Mouse (Mus musculus) CH12.LX (cell line): ENCODE data around the gene Ccl7. TPM values are rescaled to one million over a fixed set of nuclear protein-coding genes. Genes with fewer than 3 reads are reported as not detected.

Experiments used
- DNase-seq: peaks from one replicate; pipeline ENCODE4 v3.0.0-alpha.2; 2013; ENCODE audit errors: extremely low read depth
- H3K27ac ChIP-seq: 2 replicates; pipeline ENCODE4 v1.5.1; 2012; ENCODE audit warnings: low read depth, mild to moderate bottlenecking, control low read depth, moderate library complexity; ENCODE audit not compliant: insufficient read depth
- H3K27me3 ChIP-seq: replicated peaks from 2 replicates; pipeline ENCODE3; 2012; ENCODE audit warnings: inconsistent platforms
- H3K36me3 ChIP-seq, 2 experiments: replicated peaks in 1 of 2; 2 replicates each; pipeline versions ENCODE3 to v1.6.1; 2012; ENCODE audit warnings: inconsistent platforms in 1 of 2, low read length in 1 of 2, mild to moderate bottlenecking in 1 of 2, mixed read lengths in 1 of 2, moderate library complexity in 1 of 2; ENCODE audit not compliant: control insufficient read depth in 1 of 2, insufficient read depth in 1 of 2
- H3K4me1 ChIP-seq, 2 experiments: 2 replicates each; pipeline ENCODE4 v1.6.1; 2012; ENCODE audit warnings: inconsistent platforms in 1 of 2, moderate library complexity in 1 of 2; ENCODE audit not compliant: insufficient read depth in 2 of 2, control insufficient read depth in 1 of 2
- H3K4me2 ChIP-seq: 2 replicates; pipeline ENCODE4 v1.6.1; 2012; ENCODE audit warnings: low read depth, mild to moderate bottlenecking, control low read depth; ENCODE audit not compliant: poor library complexity, insufficient read depth, severe bottlenecking
- H3K4me3 ChIP-seq, 3 experiments: fragments of 150-350 bp in 1 of 3; sonication (generic) in 1 of 3; replicated peaks in 1 of 3; 2 replicates each; pipeline versions ENCODE3 to v1.5.1; 2011 to 2012; ENCODE audit warnings: low read depth in 2 of 3, low read length in 2 of 3, mild to moderate bottlenecking in 2 of 3, moderate library complexity in 2 of 3, control low read depth in 1 of 3, improper control_type of control experiment in 1 of 3, inconsistent platforms in 1 of 3, mixed read lengths in 1 of 3; ENCODE audit not compliant: poor library complexity in 1 of 3
- H3K79me2 ChIP-seq: replicated peaks from 2 replicates; pipeline ENCODE4 v1.6.1; 2012; ENCODE audit warnings: mild to moderate bottlenecking, moderate library complexity; ENCODE audit not compliant: control insufficient read depth, poor library complexity, insufficient read depth, severe bottlenecking; ENCODE audit errors: extremely low read depth
- H3K9ac ChIP-seq: 2 replicates; pipeline ENCODE4 v1.6.1; 2012; ENCODE audit warnings: low read depth, mild to moderate bottlenecking, control low read depth, moderate library complexity; ENCODE audit not compliant: insufficient read depth
- H3K9me3 ChIP-seq: replicated peaks from 2 replicates; pipeline ENCODE3; 2012; ENCODE audit warnings: low read length, inconsistent platforms, mixed read lengths
- BHLHE40 ChIP-seq: IDR thresholded peaks from 2 replicates; pipeline ENCODE4 v1.6.1; 2011; ENCODE audit warnings: mild to moderate bottlenecking, low read depth, low read length, improper control_type of control experiment
- CHD1 ChIP-seq: IDR thresholded peaks from 2 replicates; pipeline ENCODE4 v1.6.1; 2012; ENCODE audit warnings: low read depth, low read length, improper control_type of control experiment, inconsistent platforms
- CTCF ChIP-seq, 2 experiments: IDR thresholded peaks in 1 of 2; conservative IDR thresholded peaks in 1 of 2; 2 replicates each; pipeline ENCODE4 v1.5.1; 2011 to 2012; ENCODE audit warnings: low read depth in 2 of 2, low read length in 2 of 2, improper control_type of control experiment in 1 of 2, inconsistent platforms in 1 of 2, mild to moderate bottlenecking in 1 of 2, moderate library complexity in 1 of 2
- E2F4 ChIP-seq: IDR thresholded peaks from 2 replicates; pipeline ENCODE4 v1.6.1; 2011; ENCODE audit warnings: low read depth, low read length, improper control_type of control experiment; ENCODE audit not compliant: insufficient replicate concordance
- ELF1 ChIP-seq: IDR thresholded peaks from 2 replicates; pipeline ENCODE4 v1.6.1; 2014; ENCODE audit warnings: low read depth, mild to moderate bottlenecking, inconsistent platforms, low read length, improper control_type of control experiment
- EP300 ChIP-seq: IDR thresholded peaks from 2 replicates; pipeline ENCODE4 v1.6.1; 2011; ENCODE audit warnings: low read length, improper control_type of control experiment
- HCFC1 ChIP-seq: IDR thresholded peaks from 2 replicates; pipeline ENCODE4 v1.6.1; 2012; ENCODE audit warnings: low read depth, mild to moderate bottlenecking, inconsistent platforms, low read length, improper control_type of control experiment
- JUN ChIP-seq: IDR thresholded peaks from 2 replicates; pipeline ENCODE4 v1.6.1; 2011; ENCODE audit warnings: low read depth, mild to moderate bottlenecking, low read length, improper control_type of control experiment, moderate library complexity; ENCODE audit not compliant: insufficient read depth
- MAFK ChIP-seq: IDR thresholded peaks from 2 replicates; pipeline ENCODE4 v1.6.1; 2011; ENCODE audit warnings: low read length, improper control_type of control experiment; ENCODE audit not compliant: insufficient replicate concordance
- MAX ChIP-seq: IDR thresholded peaks from 2 replicates; pipeline ENCODE4 v1.6.1; 2011; ENCODE audit warnings: low read length, improper control_type of control experiment
- MAZ ChIP-seq: IDR thresholded peaks from 2 replicates; pipeline ENCODE4 v1.6.1; 2012; ENCODE audit warnings: low read depth, mild to moderate bottlenecking, inconsistent platforms, low read length, improper control_type of control experiment, moderate library complexity
- MEF2A ChIP-seq: IDR thresholded peaks from 2 replicates; pipeline ENCODE4 v1.6.1; 2014; ENCODE audit warnings: low read depth, mild to moderate bottlenecking, inconsistent platforms, low read length, improper control_type of control experiment, borderline replicate concordance
- MXI1 ChIP-seq: IDR thresholded peaks from 2 replicates; pipeline ENCODE4 v1.6.1; 2011; ENCODE audit warnings: mild to moderate bottlenecking, low read depth, low read length, improper control_type of control experiment
- MYC ChIP-seq: IDR thresholded peaks from 2 replicates; pipeline ENCODE4 v1.6.1; 2011; ENCODE audit warnings: low read depth, mild to moderate bottlenecking, improper control_type of control experiment, low read length
- NRF1 ChIP-seq: IDR thresholded peaks from 2 replicates; pipeline ENCODE4 v1.6.1; 2014; ENCODE audit warnings: low read depth, mild to moderate bottlenecking, inconsistent platforms, low read length, improper control_type of control experiment, moderate library complexity
- PAX5 ChIP-seq: IDR thresholded peaks from 2 replicates; pipeline ENCODE4 v1.6.1; 2012; ENCODE audit warnings: low read length, inconsistent platforms, mixed read lengths
- POLR2A ChIP-seq: IDR thresholded peaks from 2 replicates; pipeline ENCODE4 v1.6.1; 2011; ENCODE audit warnings: low read depth, mild to moderate bottlenecking, improper control_type of control experiment, low read length
- POLR2AphosphoS2 ChIP-seq: IDR thresholded peaks from 2 replicates; pipeline ENCODE4 v1.6.1; 2011; ENCODE audit warnings: low read depth, low read length, improper control_type of control experiment
- RAD21 ChIP-seq: IDR thresholded peaks from 2 replicates; pipeline ENCODE4 v1.6.1; 2011; ENCODE audit warnings: low read depth, mild to moderate bottlenecking, low read length, improper control_type of control experiment, moderate library complexity
- RCOR1 ChIP-seq: conservative IDR thresholded peaks from 2 replicates; pipeline ENCODE4 v1.6.1; 2012; ENCODE audit warnings: low read depth, mild to moderate bottlenecking, inconsistent platforms, low read length, improper control_type of control experiment
- SMC3 ChIP-seq: IDR thresholded peaks from 2 replicates; pipeline ENCODE4 v1.6.1; 2011; ENCODE audit warnings: low read depth, low read length, improper control_type of control experiment
- TBP ChIP-seq: conservative IDR thresholded peaks from 2 replicates; pipeline ENCODE4 v1.6.1; 2011; ENCODE audit warnings: low read depth, low read length, improper control_type of control experiment
- UBTF ChIP-seq: IDR thresholded peaks from 2 replicates; pipeline ENCODE4 v1.6.1; 2012; ENCODE audit warnings: low read depth, mild to moderate bottlenecking, inconsistent platforms, low read length, improper control_type of control experiment, moderate library complexity
- USF1 ChIP-seq: IDR thresholded peaks from 2 replicates; pipeline ENCODE4 v1.6.1; 2014; ENCODE audit warnings: low read depth, mild to moderate bottlenecking, inconsistent platforms, low read length, improper control_type of control experiment
- USF2 ChIP-seq: conservative IDR thresholded peaks from 2 replicates; pipeline ENCODE4 v1.6.1; 2011; ENCODE audit warnings: low read depth, low read length, improper control_type of control experiment
- ZC3H11A ChIP-seq: IDR thresholded peaks from 2 replicates; pipeline ENCODE4 v1.6.1; 2012; ENCODE audit warnings: low read depth, mild to moderate bottlenecking, inconsistent platforms, low read length, improper control_type of control experiment
- ZKSCAN1 ChIP-seq: IDR thresholded peaks from 2 replicates; pipeline ENCODE4 v1.6.1; 2012; ENCODE audit warnings: low read depth, inconsistent platforms, low read length, improper control_type of control experiment, borderline replicate concordance
- dilution Hi-C: fragments of 300-500 bp; cut with MboI; formaldehyde crosslinking; loops from 2 replicates; pipeline ENCODE4 v1.14.3; 2020; ENCODE audit warnings: low sequenced_read_pairs; ENCODE audit not compliant: extremely low pct_unique_long_range_greater_than_20kb, extremely low pct_ligation_motif_present
- in situ Hi-C: fragments of 300-500 bp; cut with MboI; formaldehyde crosslinking; loops from 3 replicates; pipeline ENCODE4 v1.14.3; 2019; ENCODE audit warnings: low sequenced_read_pairs, low pct_ligation_motif_present, low pct_unique_long_range_greater_than_20kb, mixed read lengths
- polyA plus RNA-seq: library from polyadenylated mRNA; unstranded; fragments of >175 nt; gene quantifications from 2 replicates; pipeline ENCODE4 v1.2.1, GENCODE M21; 2012; ENCODE audit warnings: low read depth; ENCODE audit not compliant: insufficient read length
- total RNA-seq, 2 experiments: library from RNA; depleted of rRNA; stranded (reverse); fragments of 300-350 nt in 1 of 2; fragments of >200 nt in 1 of 2; gene quantifications; 2 replicates each; pipeline ENCODE4 v1.2.3; 2012 to 2014

Gene Ccl7
- total and polyA plus RNA-seq, 3 experiments = not detected

GRCm38 (mm10) chr11:81997085-81997484 lies 48.4 kb upstream of the Ccl7 start:
- in situ Hi-C loops = loop anchor here (5.0 kb wide), 1 partner anchor 180 kb away; no protein-coding TSS in a partner anchor
- Histone ChIP-seq H3K27me3 (peaks cover 46% of the 10 kb centered on the region), H3K4me3 (no peak overlapping the region), H3K4me2 (no peak overlapping the region), H3K36me3 (no peaks in the 10 kb centered on the region), H3K27ac (no peak overlapping the region), H3K9ac (no peak overlapping the region), H3K9me3 (peaks cover 6% of the 10 kb centered on the region), H3K79me2 (no peaks in the 10 kb centered on the region), H3K4me1 (no peaks in the 10 kb centered on the region; a peak in 1 of 4 replicates)
- no peak for DNase-seq
- TF ChIP-seq POLR2A (no peak), MYC (no peak), ELF1 (no peak), MEF2A (no peak), MAX (no peak), RCOR1 (no peak), HCFC1 (no peak), SMC3 (no peak), ZC3H11A (no peak), CHD1 (no peak), POLR2AphosphoS2 (no peak)
- dilution Hi-C loops = no loop called here

- no peaks in the 10 kb centered on the region for H3K79me2 ChIP-seq
- no peak overlapping the region for H3K9ac ChIP-seq
- dilution Hi-C loops (no loop called here), in situ Hi-C loops (loop anchor here (5.0 kb wide), 1 partner anchor 179 kb away; no protein-coding TSS in a partner anchor)
- H3K4me3 ChIP-seq = no peak overlapping the region
- no peaks in the 10 kb centered on the region; a peak in 1 of 4 replicates for H3K4me1 ChIP-seq
- H3K27ac ChIP-seq = no peak overlapping the region
- no peaks in the 10 kb centered on the region for H3K36me3 ChIP-seq
- H3K9me3 ChIP-seq = peaks cover 6% of the 10 kb centered on the region
- no peak overlapping the region for H3K4me2 ChIP-seq
- H3K27me3 ChIP-seq = peaks cover 30% of the 10 kb centered on the region
- TF ChIP-seq USF1 = no peak
- TF ChIP-seq PAX5 = no peak
- TF ChIP-seq CHD1 = no peak
- no peak for TF ChIP-seq ZKSCAN1
- no peak for TF ChIP-seq UBTF
- TF ChIP-seq BHLHE40 = no peak
- no peak for TF ChIP-seq TBP
- TF ChIP-seq SMC3 = no peak
- no peak for TF ChIP-seq RAD21
- TF ChIP-seq E2F4 = no peak
- TF ChIP-seq MXI1 = no peak
- no peak for TF ChIP-seq JUN
- no peak for TF ChIP-seq CTCF (conservative IDR thresholded peaks at IDR 0.05 in 1 of 2, IDR thresholded peaks at IDR 0.05 in 1 of 2; ENCODE audit: low read depth in 2 of 2, low read length in 2 of 2)
- TF ChIP-seq MAFK = no peak
- no peak for TF ChIP-seq RCOR1
- no peak for TF ChIP-seq MAZ
- TF ChIP-seq EP300 = no peak
- no peak for TF ChIP-seq ELF1
- TF ChIP-seq USF2 = no peak
- TF ChIP-seq NRF1 = no peak
- DNase-seq = no peak
Observed at GRCm38 (mm10) chr11:81998646-81999045, 46.9 kb upstream of the Ccl7 start.
